Mouse (Mus musculus): ENCODE measurements around the gene Schip1.

DNA sequence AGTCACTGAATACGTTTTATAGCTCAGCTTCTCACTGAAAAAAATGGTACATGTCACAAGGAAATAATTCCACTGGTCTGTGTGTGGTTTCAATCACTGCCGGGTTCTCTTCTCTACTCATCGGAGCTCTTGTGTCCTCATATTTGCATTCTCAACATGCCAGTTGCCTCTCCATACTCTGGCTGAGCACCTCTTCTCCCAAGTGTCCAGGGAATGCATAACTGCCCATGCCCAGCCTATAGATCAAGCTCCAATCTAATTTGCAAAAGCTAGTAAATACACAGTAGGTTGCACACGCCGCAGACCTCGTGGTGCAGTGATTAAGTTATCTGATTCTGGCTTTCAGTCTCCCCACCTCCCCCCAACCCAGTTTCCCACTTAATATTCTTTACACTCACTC lies 261.0 kb downstream of the Schip1 start:
- no peak for TF ChIP-seq EP300 (IDR thresholded peaks at IDR 0.05; ENCODE audit: low read depth)
- no peak for TF ChIP-seq CTCF (IDR thresholded peaks at IDR 0.05; ENCODE audit: low read depth)
